Mouse (Mus musculus) cerebellum, adult 18-20 months (tissue): ENCODE data around the gene Alyref.

Source experiments
- DNase-seq, 2 experiments: peaks; one replicate each; pipeline ENCODE4 v3.0.0; 2021

The Alyref gene

GRCm38 (mm10) chr11:120625152-120625775 lies 27.1 kb upstream of the Alyref start, which contains the start of gene Sirt7:
Gene Sirt7 (minus strand): TSS chr11:120625240.
- DNase-seq = no peak

GRCm38 (mm10) chr11:120624680-120625111 lies 26.5 kb upstream of the Alyref start:
- DNase-seq = peak; percentile 87 to 90

- peak; percentile 64 to 65 for DNase-seq
Observed at GRCm38 (mm10) chr11:120623961-120624679, 26.0 kb upstream of the Alyref start.

GRCm38 (mm10) chr11:120622805-120623204 lies 24.6 kb upstream of the Alyref start:
- no peak for DNase-seq

GRCm38 (mm10) chr11:120620195-120620594 lies 22.0 kb upstream of the Alyref start:
- DNase-seq = no peak

- DNase-seq = peak in 1 of 2 experiments; percentile 26
Observed at GRCm38 (mm10) chr11:120618619-120619535, 20.7 kb upstream of the Alyref start.

- peak; percentile 94 to 95 for DNase-seq
Observed at GRCm38 (mm10) chr11:120617519-120618112, 19.5 kb upstream of the Alyref start, which contains the start of gene Pcyt2. Gene Pcyt2 (minus strand): TSS chr11:120617936.

GRCm38 (mm10) chr11:120616617-120617294 lies 18.6 kb upstream of the Alyref start:
- DNase-seq = peak in 1 of 2 experiments; percentile 20

GRCm38 (mm10) chr11:120615606-120616203 lies 17.5 kb upstream of the Alyref start:
- DNase-seq = peak in 1 of 2 experiments; percentile 20

GRCm38 (mm10) chr11:120615167-120615566 lies 17.0 kb upstream of the Alyref start:
- DNase-seq = peak in 1 of 2 experiments; percentile 22

- peak in 1 of 2 experiments; percentile 33 for DNase-seq
Observed at GRCm38 (mm10) chr11:120613976-120614375, 15.8 kb upstream of the Alyref start.

GRCm38 (mm10) chr11:120613481-120613972 lies 15.4 kb upstream of the Alyref start:
- peak in 1 of 2 experiments; percentile 19 for DNase-seq

- DNase-seq = peak; percentile 91 to 95
Observed at GRCm38 (mm10) chr11:120612763-120613162, 14.6 kb upstream of the Alyref start.

- no peak for DNase-seq
Observed at GRCm38 (mm10) chr11:120610477-120611046, 12.4 kb upstream of the Alyref start.

GRCm38 (mm10) chr11:120609250-120609649 lies 11.1 kb upstream of the Alyref start:
- no peak for DNase-seq

GRCm38 (mm10) chr11:120608241-120609034 lies 10.3 kb upstream of the Alyref start, which contains the start of gene Npb:
Gene Npb (plus strand): TSS chr11:120608477.
- DNase-seq = no peak

- no peak for DNase-seq
Observed at GRCm38 (mm10) chr11:120606764-120607163, 8.6 kb upstream of the Alyref start.

- no peak for DNase-seq
Observed at GRCm38 (mm10) chr11:120605667-120606066, 7.5 kb upstream of the Alyref start.

GRCm38 (mm10) chr11:120603545-120603944 lies 5.4 kb upstream of the Alyref start:
- DNase-seq = no peak

- no peak for DNase-seq
Observed at GRCm38 (mm10) chr11:120600716-120601115, 2.6 kb upstream of the Alyref start.
